Mouse (Mus musculus) heart, embryonic 15.5 days (tissue): ENCODE results near the gene Sgcd. TPM values are rescaled to one million over a fixed set of nuclear protein-coding genes. Genes with fewer than 3 reads are reported as not detected.

Source experiments
- ATAC-seq: fragments of 200-750 bp; cut with Nextera tagmentation; replicated peaks from 2 replicates; pipeline ENCODE4 v1.8.0; 2017; ENCODE audit warnings: low read depth, moderate TSS enrichment; ENCODE audit not compliant: insufficient number of reproducible peaks, insufficient read depth, low FRiP score
- H3K27ac ChIP-seq: fragments of 300-500 bp; sonication (generic); 2 replicates; pipeline ENCODE4 v1.5.1; 2015; ENCODE audit warnings: mild to moderate bottlenecking, inconsistent platforms
- H3K27me3 ChIP-seq: fragments of 300-500 bp; sonication (generic); 2 replicates; pipeline ENCODE4 v1.6.1; 2015; ENCODE audit warnings: inconsistent platforms
- H3K36me3 ChIP-seq: fragments of 300-500 bp; sonication (generic); 2 replicates; pipeline ENCODE4 v1.6.1; 2015; ENCODE audit warnings: mild to moderate bottlenecking, inconsistent platforms
- H3K4me1 ChIP-seq: fragments of 300-500 bp; sonication (generic); replicated peaks from 2 replicates; pipeline ENCODE4 v1.6.1; 2015; ENCODE audit warnings: inconsistent platforms
- H3K4me2 ChIP-seq: fragments of 300-500 bp; sonication (generic); 2 replicates; pipeline ENCODE4 v1.6.1; 2015; ENCODE audit warnings: inconsistent platforms, mild to moderate bottlenecking, moderate library complexity
- H3K4me3 ChIP-seq: fragments of 300-500 bp; sonication (generic); 2 replicates; pipeline ENCODE4 v1.5.1; 2015; ENCODE audit warnings: mild to moderate bottlenecking, inconsistent platforms
- H3K9ac ChIP-seq: fragments of 300-500 bp; sonication (generic); 2 replicates; pipeline ENCODE4 v1.6.1; 2015; ENCODE audit warnings: mild to moderate bottlenecking, inconsistent platforms
- H3K9me3 ChIP-seq: fragments of 300-500 bp; sonication (generic); replicated peaks from 2 replicates; pipeline ENCODE4 v1.6.1; 2016; ENCODE audit warnings: inconsistent platforms
- WGBS: fragments of 180-500 bp; shearing (Covaris S2); methylation state at CpG from one replicate; pipeline ENCODE4 v1.1.7; 2015; ENCODE audit warnings: mixed read lengths; 5-methylcytosine and 5-hydroxymethylcytosine counted together
- polyA plus RNA-seq: library from polyadenylated mRNA; unstranded; fragments of >200 nt; fragmentation: Nextera tagmentation; extraction: Ambion mirVana; gene quantifications from 2 replicates; pipeline ENCODE4 v1.2.1, GENCODE M21; 2015

The Sgcd gene
- polyA plus RNA-seq, 1 experiment from 2014 or later, result 6.2 TPM

DNA sequence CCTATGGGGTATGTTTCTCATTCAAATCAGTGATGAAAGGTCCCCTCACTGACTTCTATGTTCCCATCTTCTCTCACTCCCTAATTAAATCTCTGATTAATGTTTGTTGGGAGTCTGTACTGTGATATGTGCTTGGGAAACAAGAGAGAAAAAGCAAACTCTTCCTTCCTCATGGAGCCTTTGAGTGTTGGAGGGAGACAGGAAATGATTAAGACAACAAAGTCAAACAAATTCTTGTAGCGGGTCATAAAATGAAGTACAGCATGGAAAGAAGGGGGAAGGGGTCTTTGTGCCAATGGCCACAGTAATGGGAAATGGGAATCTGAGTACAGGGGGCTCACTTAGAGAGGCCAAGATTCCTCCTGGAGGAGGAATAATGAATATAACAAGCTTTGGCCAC lies 1063.8 kb downstream of the Sgcd start:
- WGBS, result 72% methylated on average over 1 of the region's 1 CpGs

DNA sequence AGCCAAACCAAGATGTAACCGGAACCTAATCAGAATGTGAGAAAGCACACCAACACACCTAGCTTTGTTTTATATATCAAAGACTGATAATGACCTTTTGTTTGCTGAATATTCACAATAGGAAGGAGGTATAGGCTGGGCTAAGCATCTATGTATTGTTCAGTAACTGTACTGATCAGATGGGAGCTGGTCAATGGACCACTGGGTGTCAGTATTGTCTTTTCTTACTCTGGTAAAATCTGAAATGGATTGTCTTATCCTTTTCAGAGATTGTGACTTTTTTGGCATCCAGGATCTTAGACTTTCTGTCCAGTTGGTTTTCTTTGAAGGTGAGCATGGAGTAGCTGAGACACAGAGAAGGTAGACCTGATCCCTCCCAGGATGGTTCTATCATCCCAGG lies 1068.5 kb downstream of the Sgcd start:
- no peak for ATAC-seq
- H3K4me1 ChIP-seq, result no peaks in the 10 kb centered on the region
- no peak overlapping the region for H3K4me3 ChIP-seq
- H3K27me3 ChIP-seq, result no peaks in the 10 kb centered on the region
- H3K27ac ChIP-seq, result no peak overlapping the region
- H3K36me3 ChIP-seq, result no peaks in the 10 kb centered on the region
- no peaks in the 10 kb centered on the region for H3K9me3 ChIP-seq
- 79% methylated on average over 1 of the region's 1 CpGs for WGBS
- no peak overlapping the region for H3K9ac ChIP-seq
- H3K4me2 ChIP-seq, result no peak overlapping the region

More for the DNA sequence above, 1063.8 kb downstream of the Sgcd start:
- H3K4me2 ChIP-seq, result no peak overlapping the region
- no peak for ATAC-seq
- no peaks in the 10 kb centered on the region for H3K36me3 ChIP-seq
- no peak overlapping the region for H3K4me3 ChIP-seq
- no peak overlapping the region for H3K27ac ChIP-seq
- no peaks in the 10 kb centered on the region for H3K27me3 ChIP-seq
- no peak overlapping the region for H3K9ac ChIP-seq
- H3K4me1 ChIP-seq, result no peaks in the 10 kb centered on the region
- no peaks in the 10 kb centered on the region for H3K9me3 ChIP-seq

DNA sequence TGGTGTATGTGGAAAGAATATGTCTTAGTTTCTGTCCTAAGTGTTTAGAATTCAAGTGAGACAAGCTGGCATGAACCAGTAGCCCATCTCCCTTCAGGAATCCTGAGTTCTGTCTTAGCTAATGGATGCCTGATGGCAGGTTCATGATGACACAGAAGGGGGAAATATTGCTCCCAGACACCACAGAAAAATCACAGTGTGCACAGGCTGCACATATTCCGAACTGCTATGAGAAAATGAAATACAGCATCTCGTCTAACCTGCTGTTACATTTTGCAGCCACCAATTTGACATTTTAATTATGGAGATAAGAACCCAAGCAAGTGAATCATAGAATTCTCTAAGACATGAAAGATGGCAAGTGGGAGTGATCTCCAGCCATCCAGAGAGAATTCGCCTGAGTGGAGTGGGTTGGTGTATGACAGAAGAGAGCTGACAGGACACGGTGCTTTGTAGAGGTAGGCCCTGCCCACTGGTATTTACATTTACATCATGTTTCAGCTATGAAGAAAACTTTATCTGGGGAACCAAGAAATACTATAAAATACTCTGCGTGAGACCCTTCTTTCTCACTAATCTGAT lies 1076.0 kb downstream of the Sgcd start:
- no peaks in the 10 kb centered on the region for H3K4me1 ChIP-seq
- no peaks in the 10 kb centered on the region for H3K27me3 ChIP-seq
- H3K4me2 ChIP-seq, result no peak overlapping the region
- no peak overlapping the region for H3K27ac ChIP-seq
- H3K9me3 ChIP-seq, result no peaks in the 10 kb centered on the region
- no peak for ATAC-seq
- WGBS, result 66% methylated on average over 5 of the region's 5 CpGs
- H3K36me3 ChIP-seq, result no peaks in the 10 kb centered on the region
- H3K9ac ChIP-seq, result no peak overlapping the region
- no peak overlapping the region for H3K4me3 ChIP-seq

DNA sequence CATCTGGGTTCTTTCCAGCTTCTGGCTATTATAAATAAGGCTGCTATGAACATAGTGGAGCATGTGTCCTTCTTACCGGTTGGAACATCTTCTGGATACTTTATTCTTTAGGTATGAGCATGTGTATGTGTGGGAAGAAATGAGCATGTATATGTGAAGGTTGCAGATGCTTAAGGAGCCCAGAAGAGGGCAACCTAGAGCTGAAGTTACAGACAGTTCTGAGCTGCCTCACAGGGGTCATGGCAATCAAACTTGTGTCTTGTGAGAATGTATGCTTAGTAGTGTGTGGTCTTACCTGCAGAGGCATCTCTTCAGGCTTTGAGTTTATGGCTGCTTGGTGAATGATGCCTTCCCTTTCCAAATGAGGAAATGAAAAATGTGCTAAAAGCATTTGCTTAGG lies 1084.5 kb downstream of the Sgcd start:
- H3K27me3 ChIP-seq, result no peaks in the 10 kb centered on the region
- no peak overlapping the region for H3K9ac ChIP-seq
- 81% methylated on average over 1 of the region's 1 CpGs for WGBS
- ATAC-seq, result no peak
- H3K27ac ChIP-seq, result no peak overlapping the region
- H3K4me2 ChIP-seq, result no peak overlapping the region
- no peaks in the 10 kb centered on the region for H3K4me1 ChIP-seq
- no peak overlapping the region for H3K4me3 ChIP-seq
- H3K9me3 ChIP-seq, result no peaks in the 10 kb centered on the region
- no peaks in the 10 kb centered on the region for H3K36me3 ChIP-seq

DNA sequence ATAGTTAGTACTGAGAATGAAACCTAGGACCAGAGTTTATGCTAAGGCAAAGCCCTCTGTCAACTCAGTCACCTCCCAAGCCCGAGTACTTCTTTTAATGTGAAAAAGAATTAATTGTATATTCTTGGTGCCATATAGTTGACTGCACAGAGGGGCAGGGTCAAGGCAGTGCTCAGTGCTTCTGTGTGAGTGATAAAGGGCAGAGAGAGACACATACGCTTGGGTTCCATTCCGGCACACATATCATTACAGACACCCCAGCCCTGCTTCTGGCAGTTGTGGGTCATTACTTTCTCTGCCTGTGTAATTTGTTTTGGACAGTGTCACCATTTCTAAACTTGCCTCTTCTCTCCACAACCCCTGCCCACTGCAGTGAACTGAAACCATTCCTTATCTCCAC lies 1099.7 kb downstream of the Sgcd start:
- 73% methylated on average over 3 of the region's 3 CpGs for WGBS
- no peak overlapping the region for H3K27ac ChIP-seq

DNA sequence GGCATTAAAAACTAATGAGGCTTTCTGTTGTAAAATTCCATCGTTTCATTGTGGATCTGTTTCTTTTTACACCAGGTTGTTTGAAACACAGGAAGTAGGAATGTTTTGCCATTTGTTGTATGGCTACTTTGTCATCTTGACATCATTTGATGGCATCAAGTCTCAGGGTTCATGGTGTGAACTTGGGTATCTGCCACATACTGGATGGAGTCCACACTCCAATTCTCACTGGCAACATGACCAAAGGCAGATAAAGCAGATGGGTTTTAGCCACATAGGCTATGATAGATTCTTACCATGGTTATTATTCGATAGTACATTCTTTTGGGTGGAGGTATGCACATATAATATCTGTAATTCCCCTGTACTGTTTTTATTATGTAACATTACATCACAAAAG lies 1106.3 kb downstream of the Sgcd start:
- H3K4me3 ChIP-seq, result no peak overlapping the region
- no peak overlapping the region for H3K27ac ChIP-seq
- no peaks in the 10 kb centered on the region for H3K4me1 ChIP-seq
- no peaks in the 10 kb centered on the region for H3K9me3 ChIP-seq
- H3K27me3 ChIP-seq, result no peaks in the 10 kb centered on the region
- no peak overlapping the region for H3K4me2 ChIP-seq
- WGBS, result 62% methylated on average over 2 of the region's 2 CpGs
- no peaks in the 10 kb centered on the region for H3K36me3 ChIP-seq
- H3K9ac ChIP-seq, result no peak overlapping the region
- no peak for ATAC-seq

More for the DNA sequence above, 1099.7 kb downstream of the Sgcd start:
- H3K36me3 ChIP-seq, result no peaks in the 10 kb centered on the region
- no peak for ATAC-seq
- H3K9ac ChIP-seq, result no peak overlapping the region
- no peaks in the 10 kb centered on the region for H3K4me1 ChIP-seq
- H3K4me3 ChIP-seq, result no peak overlapping the region
- no peaks in the 10 kb centered on the region for H3K9me3 ChIP-seq
- no peak overlapping the region for H3K4me2 ChIP-seq
- no peaks in the 10 kb centered on the region for H3K27me3 ChIP-seq

DNA sequence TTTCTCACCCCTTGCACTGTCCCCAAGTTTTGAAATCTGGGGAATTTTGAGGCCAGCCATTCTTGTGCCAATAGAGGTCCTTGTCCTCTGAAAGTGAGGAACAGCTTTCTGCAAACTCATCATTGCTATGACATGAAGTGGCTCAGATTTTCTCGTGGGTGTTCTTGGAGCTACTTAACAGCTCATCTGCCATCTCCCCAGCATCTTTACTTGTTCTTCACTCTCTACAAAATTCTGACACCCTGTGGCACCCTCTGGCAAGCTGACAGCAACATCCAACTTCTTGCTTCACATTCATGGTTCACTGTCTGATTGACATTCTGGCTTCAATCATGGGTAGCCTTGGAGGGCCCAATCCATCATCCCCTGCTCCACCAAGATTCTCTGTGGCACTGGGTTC lies 1113.0 kb downstream of the Sgcd start:
- no peak for ATAC-seq
- H3K4me3 ChIP-seq, result no peak overlapping the region
- no peak overlapping the region for H3K27ac ChIP-seq
- no peaks in the 10 kb centered on the region for H3K36me3 ChIP-seq
- H3K4me2 ChIP-seq, result no peak overlapping the region
- H3K9me3 ChIP-seq, result no peaks in the 10 kb centered on the region
- no peaks in the 10 kb centered on the region for H3K4me1 ChIP-seq
- H3K27me3 ChIP-seq, result no peaks in the 10 kb centered on the region
- H3K9ac ChIP-seq, result no peak overlapping the region
- WGBS, result 50% methylated on average over 1 of the region's 1 CpGs

DNA sequence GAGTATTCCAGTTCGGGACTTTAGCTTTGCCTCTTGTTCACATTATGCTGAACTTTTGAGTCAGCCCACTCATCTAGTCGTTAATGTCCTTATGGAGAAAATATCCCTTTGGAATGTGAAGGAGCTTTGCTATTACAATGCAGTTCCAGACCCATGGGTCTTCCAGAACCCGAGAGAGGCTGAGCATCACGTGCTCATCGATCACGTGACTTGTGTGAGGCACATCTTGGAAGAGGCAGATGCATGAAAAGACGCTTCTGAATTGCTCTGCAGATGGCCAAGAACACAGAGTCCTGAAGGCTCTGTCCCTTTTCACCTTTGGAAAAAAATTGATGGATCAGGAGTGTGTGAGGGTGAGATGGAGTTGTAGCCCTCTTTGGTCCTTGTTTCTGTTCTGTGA lies 1120.2 kb downstream of the Sgcd start:
- Histone ChIP-seq H3K36me3 (no peaks in the 10 kb centered on the region), H3K4me3 (no peak overlapping the region), H3K4me2 (no peak overlapping the region), H3K9me3 (no peaks in the 10 kb centered on the region), H3K27ac (no peak overlapping the region), H3K9ac (no peak overlapping the region), H3K4me1 (no peaks in the 10 kb centered on the region), H3K27me3 (no peaks in the 10 kb centered on the region)
- 73% methylated on average over 7 of the region's 7 CpGs for WGBS
- ATAC-seq, result no peak

DNA sequence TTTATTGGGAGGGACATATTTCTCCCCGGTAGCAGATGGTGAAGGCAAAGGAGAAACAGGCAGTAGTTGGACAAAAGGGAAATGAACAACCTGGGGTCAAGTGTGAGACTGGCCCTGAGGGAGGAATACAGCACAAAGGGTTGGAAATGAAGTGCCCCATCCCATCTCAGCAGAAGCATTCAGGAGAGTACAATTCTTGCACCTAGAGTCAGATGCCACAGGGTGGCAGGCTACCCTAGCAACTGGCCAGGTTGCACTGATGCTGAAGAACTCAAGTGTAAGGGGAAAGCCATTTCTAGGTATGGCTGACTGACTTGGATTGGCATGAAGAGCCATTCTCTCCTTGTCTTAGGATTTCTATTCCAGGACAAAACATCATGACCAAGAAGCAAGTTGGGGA lies 1124.0 kb downstream of the Sgcd start:
- Histone ChIP-seq H3K4me2 (no peak overlapping the region), H3K9ac (no peak overlapping the region), H3K27me3 (no peaks in the 10 kb centered on the region), H3K27ac (no peak overlapping the region), H3K4me3 (no peak overlapping the region), H3K9me3 (no peaks in the 10 kb centered on the region), H3K36me3 (no peaks in the 10 kb centered on the region), H3K4me1 (no peaks in the 10 kb centered on the region)
- 84% methylated on average over 1 of the region's 1 CpGs for WGBS
- no peak for ATAC-seq

DNA sequence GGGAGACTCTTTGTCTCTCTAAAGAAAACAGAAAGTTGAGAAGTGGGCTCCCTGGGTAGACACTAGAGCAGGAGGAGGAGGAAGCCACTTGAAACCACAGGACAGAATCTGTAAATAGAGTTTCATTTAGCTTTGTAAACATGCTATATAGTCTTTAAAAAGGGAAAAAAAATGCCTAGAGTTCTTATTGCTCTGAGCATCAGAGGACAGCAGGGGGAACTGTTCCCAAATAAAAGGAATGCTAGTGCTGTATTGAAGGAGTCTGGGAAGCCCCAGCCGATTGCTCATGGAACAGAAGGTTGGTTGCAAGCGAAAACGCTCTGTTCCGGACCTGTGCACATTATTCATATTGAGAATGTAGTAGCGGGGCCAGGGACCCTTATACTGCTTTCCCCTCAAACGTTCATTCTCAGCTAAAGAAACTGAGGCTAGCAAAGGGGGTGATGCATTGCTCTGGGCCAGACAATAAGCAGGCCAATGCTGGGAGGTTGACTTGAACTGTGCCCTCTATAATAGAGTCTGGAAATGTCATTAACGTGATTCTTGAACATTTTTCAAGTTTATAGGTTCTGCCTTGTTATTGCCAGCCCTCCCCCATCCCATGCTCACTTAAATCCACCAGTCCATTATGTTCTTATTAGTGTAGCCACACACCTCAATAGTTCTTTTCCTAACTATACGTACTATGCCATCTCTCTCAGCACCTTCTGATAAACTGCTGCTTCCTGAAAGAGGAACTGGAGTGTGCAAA lies 1140.4 kb downstream of the Sgcd start:
- Histone ChIP-seq H3K4me2 (no peak overlapping the region), H3K9ac (no peak overlapping the region), H3K4me3 (no peak overlapping the region), H3K36me3 (no peaks in the 10 kb centered on the region), H3K4me1 (no peaks in the 10 kb centered on the region), H3K27ac (no peak overlapping the region), H3K9me3 (no peaks in the 10 kb centered on the region), H3K27me3 (no peaks in the 10 kb centered on the region)
- 33% methylated on average over 8 of the region's 8 CpGs for WGBS
- ATAC-seq, result no peak

DNA sequence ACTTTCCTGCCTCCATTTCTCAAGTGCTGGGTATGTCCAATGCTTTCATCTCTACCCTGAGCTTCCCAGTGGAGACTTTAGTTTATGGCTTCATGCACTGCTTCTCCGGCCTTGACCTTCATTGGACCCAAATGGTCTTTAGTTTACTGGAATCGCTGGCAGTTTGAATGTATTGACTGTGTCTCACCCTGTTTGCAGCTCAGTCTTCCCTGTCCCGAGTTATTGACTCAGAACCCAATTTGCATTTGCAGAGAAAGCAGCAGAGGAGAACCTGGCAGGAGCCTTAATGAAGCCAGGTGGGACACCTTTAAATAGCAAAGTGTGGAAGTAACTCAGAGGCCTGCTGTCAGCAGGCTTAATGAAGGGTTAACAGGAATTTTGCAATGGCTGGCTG lies 1140.9 kb downstream of the Sgcd start:
- H3K9ac ChIP-seq, result no peak overlapping the region
- no peak overlapping the region for H3K27ac ChIP-seq
- no peaks in the 10 kb centered on the region for H3K36me3 ChIP-seq
- no peaks in the 10 kb centered on the region for H3K9me3 ChIP-seq
- WGBS, result 55% methylated on average over 3 of the region's 3 CpGs
- H3K27me3 ChIP-seq, result no peaks in the 10 kb centered on the region
- no peak overlapping the region for H3K4me2 ChIP-seq
- H3K4me3 ChIP-seq, result no peak overlapping the region
- H3K4me1 ChIP-seq, result no peaks in the 10 kb centered on the region
- ATAC-seq, result no peak

DNA sequence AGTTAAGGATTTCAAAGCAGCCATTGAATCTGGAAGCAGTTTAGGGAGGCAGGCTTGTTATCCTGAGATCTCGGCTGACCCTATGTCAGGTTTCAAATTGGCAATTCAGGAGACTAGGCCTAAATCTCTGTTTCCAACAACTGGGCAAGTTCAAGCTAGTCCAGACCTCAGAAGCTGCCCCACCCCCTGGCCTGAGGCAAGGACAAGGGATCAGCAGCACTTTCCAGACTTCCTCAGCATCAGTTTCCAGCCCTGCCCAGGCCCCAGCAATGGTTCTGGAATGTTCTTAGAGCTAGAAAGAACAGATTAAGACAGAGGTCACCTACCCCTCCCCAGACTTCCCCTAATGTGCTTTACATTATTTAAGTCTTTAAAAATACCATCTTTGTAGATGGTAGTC lies 1142.1 kb downstream of the Sgcd start:
- 69% methylated on average over 1 of the region's 1 CpGs for WGBS
- no peak overlapping the region for H3K4me2 ChIP-seq
- no peak overlapping the region for H3K4me3 ChIP-seq
- no peak for ATAC-seq
- H3K36me3 ChIP-seq, result no peaks in the 10 kb centered on the region
- H3K27me3 ChIP-seq, result no peaks in the 10 kb centered on the region
- peaks cover 6% of the 10 kb centered on the region; the same call in 1 of the 2 replicates for H3K4me1 ChIP-seq
- no peaks in the 10 kb centered on the region for H3K9me3 ChIP-seq
- no peak overlapping the region for H3K27ac ChIP-seq
- H3K9ac ChIP-seq, result no peak overlapping the region
